Mouse (Mus musculus) embryo, embryonic 11.5 days (tissue): ENCODE data around the gene Golph3.

Experiments used
- DNase-seq: peaks from one replicate; pipeline ENCODE4 v3.0.0-alpha.2; 2012; ENCODE audit warnings: low read depth, low spot score

Gene Golph3

GRCm38 (mm10) chr15:12321091-12321787 is at the start of gene Golph3:
TSS of gene Golph3 (plus strand) at chr15:12321450.
- DNase-seq = peak; percentile 87

GRCm38 (mm10) chr15:12273325-12274052 is 47.8 kb upstream of the Golph3 start:
- DNase-seq = no peak

DNA sequence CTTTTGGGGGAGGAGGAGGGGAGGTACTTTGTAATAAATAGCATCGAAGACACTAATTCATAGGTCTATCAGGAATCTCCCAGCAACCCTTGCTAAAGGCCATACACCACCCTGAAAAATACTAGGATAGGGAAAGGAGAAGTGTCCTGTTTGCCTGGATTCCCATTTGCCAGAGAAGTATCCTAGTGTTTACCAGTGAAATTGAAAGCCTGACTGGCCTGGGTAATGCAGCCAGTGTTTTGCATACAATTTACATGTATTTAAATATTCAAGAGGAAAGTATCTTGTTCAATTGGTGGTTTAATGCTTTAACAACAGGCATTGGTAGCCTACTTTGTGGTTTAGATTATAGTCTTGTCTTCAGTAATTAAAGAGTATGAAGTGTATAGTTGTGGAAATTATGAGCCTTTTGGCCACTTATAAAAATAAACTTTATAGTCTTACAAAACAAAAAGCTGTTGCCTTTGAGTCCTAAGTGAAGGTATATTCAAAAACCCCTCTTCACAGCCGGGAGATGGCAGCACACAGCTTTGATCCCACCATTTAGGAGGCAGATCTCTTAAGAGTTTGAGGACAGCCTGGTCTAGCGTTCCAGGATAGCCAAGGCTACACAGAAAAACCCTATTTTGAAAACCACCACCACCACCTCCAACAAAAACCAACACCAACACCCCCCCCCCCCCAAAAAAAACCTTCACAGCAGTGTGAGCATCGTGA is 47.0 kb upstream of the Golph3 start:
- DNase-seq = no peak

- DNase-seq = no peak
Measured at GRCm38 (mm10) chr15:12275091-12275623, 46.1 kb upstream of the Golph3 start.

DNA sequence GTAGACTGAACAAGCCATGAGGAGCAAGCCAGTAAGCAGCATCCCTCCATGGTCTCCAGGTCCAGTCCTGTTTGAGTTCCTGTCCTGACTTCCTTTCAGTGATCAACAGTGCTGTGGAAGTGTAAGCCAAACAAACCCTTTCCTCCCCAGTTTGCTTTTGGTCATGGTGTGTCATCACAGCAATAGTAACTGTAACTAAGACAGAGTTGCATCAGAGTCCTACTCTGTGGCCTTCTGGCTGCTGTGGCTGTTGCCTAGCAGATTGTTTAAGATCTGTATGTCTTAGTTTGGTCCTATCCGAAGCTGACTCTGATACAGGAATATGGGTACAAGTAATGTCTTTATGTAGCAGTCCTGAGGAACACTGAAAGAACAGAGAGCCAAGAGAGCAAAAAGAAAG is 41.4 kb upstream of the Golph3 start:
- no peak for DNase-seq

- DNase-seq = no peak
Measured at GRCm38 (mm10) chr15:12284794-12285534, 36.3 kb upstream of the Golph3 start.

DNA sequence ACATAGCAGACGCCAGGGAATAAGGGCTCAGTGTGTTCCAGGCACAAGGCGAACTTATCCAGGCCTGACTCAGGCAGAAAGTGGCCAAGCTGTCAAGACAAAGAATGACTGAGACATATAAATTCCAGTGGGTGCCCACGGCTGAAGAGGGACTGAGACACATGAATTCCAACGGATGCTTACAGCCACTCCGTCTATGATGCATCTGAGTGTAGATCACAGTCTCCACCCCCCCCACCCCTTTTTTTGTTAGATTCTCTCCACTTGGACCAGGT is 35.8 kb upstream of the Golph3 start:
- no peak for DNase-seq

DNA sequence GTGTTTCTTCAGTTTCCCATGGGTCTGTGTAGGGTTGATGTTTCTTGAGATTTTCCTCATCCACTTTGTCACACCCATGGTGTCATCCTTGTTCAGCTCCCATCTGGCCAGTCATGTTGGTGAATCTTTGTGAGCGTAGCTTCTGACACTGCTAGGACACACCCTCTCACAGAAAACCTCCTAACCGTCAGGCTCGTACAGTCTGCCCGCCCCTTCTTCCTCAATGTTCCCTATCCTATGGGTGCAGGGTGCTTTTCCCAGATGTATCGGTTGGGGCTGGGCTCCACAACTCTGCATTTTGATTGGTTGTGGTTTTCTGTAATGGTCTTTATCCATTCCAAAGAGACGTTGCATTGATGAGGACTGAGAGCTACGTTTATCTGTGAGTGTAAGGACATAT is 30.9 kb upstream of the Golph3 start:
- DNase-seq = no peak

GRCm38 (mm10) chr15:12291757-12292156 is 29.5 kb upstream of the Golph3 start:
- no peak for DNase-seq

DNA sequence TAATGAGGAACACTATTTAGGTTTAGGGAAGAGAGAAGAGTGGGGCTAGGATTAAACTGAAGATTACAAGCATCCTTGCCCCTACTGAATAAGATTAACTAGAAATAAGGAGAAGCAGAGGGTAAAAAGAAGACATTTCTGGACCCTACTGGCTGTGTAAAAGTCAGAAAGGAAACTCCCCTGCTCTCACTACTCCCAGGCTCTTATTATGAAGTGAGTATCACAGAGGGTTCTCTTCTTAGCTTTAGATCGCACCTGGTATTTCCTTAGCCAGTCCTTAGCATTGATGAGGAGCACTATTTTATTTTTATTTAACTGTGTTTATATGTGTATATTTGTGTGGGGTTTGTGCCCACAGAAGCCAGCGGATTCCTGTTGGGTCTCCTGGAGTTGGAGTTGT is 25.0 kb upstream of the Golph3 start:
- DNase-seq = no peak

GRCm38 (mm10) chr15:12298231-12298737 is 23.0 kb upstream of the Golph3 start:
- DNase-seq = no peak

- no peak for DNase-seq
Measured at GRCm38 (mm10) chr15:12301771-12302170, 19.5 kb upstream of the Golph3 start.

- DNase-seq = no peak
Measured at GRCm38 (mm10) chr15:12306188-12307071, 14.8 kb upstream of the Golph3 start.

DNA sequence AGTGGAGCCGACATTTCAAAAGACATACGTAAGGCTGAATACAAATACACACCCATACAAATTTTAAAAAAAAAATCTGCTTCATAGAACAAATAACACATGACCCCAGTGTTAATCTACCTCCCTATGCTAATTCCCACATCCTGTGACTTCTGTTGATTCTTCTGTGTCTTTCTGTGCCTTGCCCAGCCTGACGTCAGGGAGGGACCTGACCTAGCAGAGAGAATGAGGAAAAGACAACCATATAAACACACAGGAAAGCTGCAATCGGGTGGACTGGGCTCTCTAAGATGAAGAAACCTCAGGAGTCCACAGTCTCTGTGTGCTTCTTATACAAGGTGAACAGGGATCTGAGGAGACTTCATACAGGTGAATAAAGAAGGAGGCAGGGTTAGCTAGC is 14.1 kb upstream of the Golph3 start:
- no peak for DNase-seq

DNA sequence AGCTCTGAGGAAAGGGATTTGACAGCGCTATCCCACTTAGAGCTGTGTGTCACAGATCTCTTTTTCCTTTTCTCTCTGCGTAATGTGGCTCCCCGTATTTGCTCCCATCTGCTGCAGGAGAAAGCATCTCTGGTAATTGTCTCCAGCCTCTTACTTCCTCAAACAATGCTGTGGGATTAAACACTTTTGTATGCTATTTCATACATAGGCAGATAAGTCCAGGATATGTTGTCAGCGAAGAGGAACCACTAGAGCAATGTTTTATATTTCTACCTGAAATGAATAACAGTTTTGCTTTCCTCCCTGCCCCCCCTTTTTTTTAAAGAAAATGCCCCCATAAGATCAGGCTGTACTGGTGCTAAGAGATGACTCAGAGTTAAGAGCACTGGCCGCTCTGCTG is 12.7 kb upstream of the Golph3 start:
- DNase-seq = no peak

- no peak for DNase-seq
Measured at GRCm38 (mm10) chr15:12310676-12311075, 10.6 kb upstream of the Golph3 start.

GRCm38 (mm10) chr15:12311465-12311864 is 9.8 kb upstream of the Golph3 start:
- DNase-seq = no peak

- no peak for DNase-seq
Measured at GRCm38 (mm10) chr15:12313255-12313654, 8.0 kb upstream of the Golph3 start.

DNA sequence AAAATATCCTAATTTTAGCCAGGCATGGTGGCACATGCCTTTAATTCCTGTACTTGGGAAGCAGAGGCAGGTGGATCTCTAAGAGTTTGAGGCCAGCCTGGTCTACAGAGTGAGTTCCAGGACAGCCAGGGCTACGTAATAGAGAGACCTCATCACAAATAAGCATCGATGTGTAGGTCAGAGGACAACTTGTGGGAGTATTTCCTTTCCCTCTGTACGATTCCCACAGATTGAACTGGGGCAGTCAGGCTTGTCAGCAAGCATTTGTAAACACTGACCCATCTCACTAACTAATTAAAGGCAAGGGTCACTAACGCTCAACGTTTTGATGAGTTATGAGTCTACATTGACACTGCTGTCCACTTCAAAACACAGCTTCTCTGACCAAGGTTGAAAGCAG is 6.7 kb upstream of the Golph3 start:
- DNase-seq = no peak

GRCm38 (mm10) chr15:12315996-12316395 is 5.3 kb upstream of the Golph3 start:
- DNase-seq = no peak

DNA sequence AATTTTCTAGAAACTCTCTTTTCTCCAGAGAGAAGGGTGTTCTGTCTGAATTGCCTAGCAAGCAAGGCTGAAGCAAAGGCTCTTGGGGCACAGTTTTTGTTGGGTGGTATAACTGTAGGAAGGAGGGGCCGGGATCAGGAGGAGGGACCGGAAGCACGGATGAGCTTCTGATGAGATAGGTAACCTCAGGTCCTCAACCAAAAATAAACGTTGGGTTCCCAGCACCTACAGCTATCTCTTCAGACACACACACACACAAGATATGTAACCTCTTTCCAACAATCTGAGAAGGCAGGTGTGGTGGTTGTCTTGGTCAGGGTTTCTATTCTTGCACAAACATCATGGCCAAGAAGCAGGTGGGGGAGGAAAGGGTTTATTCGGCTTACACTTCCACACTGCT is 4.0 kb upstream of the Golph3 start:
- DNase-seq = no peak
